Mouse (Mus musculus): ENCODE measurements at regions not wholly inside any gene's neighbourhood (a gene's known extent, or its start where the extent isn't known, plus 50 kb on each side); places are given as distances from the start of the nearest gene placed in this dataset.

GRCm38 (mm10) chr17:88201249-88201970 lies 136.3 kb upstream of the Fbxo11 start:
- 78% methylated on average over 12 of the region's 12 CpGs for WGBS
- Histone ChIP-seq H3K27me3 (replicated peaks) (no peaks in the 10 kb centered on the region), H3K4me3 (no peak overlapping the region), H3K9me3 (replicated peaks) (no peaks in the 10 kb centered on the region), H3K9ac (no peak overlapping the region), H3K4me1 (replicated peaks) (no peaks in the 10 kb centered on the region), H3K36me3 (no peaks in the 10 kb centered on the region), H3K4me2 (no peak overlapping the region), H3K27ac (ENCODE audit: poor library complexity, severe bottlenecking) (no peak overlapping the region)
- no peak for ATAC-seq (ENCODE audit: insufficient number of reproducible peaks, low FRiP score)

DNA sequence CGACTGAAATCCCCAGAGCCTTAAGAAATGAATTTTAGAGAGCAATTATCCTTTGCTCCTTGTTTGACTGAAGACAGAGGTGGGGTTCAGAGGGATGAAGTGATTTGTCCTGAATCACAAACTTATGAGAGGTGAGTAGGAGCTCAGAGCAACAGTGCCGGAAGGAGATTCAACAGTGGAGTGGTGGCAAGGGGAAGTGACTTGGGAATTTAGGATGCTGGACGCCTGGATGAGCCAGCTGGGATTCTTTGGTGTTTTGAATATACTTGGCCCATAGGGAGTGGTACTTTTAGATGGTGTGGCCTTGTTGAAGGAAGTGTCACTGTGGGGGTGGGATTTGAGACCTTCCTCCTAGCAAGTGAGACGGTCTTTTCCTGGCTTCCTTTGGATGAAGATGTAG lies 137.1 kb upstream of the Fbxo11 start:
- Histone ChIP-seq H3K9ac (no peak overlapping the region), H3K4me3 (no peak overlapping the region), H3K4me2 (no peak overlapping the region), H3K4me1 (replicated peaks) (no peaks in the 10 kb centered on the region), H3K9me3 (replicated peaks) (no peaks in the 10 kb centered on the region), H3K27me3 (replicated peaks) (no peaks in the 10 kb centered on the region), H3K27ac (ENCODE audit: poor library complexity, severe bottlenecking) (no peak overlapping the region), H3K36me3 (no peaks in the 10 kb centered on the region)
- 80% methylated on average over 4 of the region's 4 CpGs for WGBS
- no peak for ATAC-seq (ENCODE audit: insufficient number of reproducible peaks, low FRiP score)

- H3K4me2 ChIP-seq, result no peak overlapping the region
- H3K27ac ChIP-seq (ENCODE audit: poor library complexity, severe bottlenecking), result no peak overlapping the region
- 54% methylated on average over 1 of the region's 1 CpGs for WGBS
- no peaks in the 10 kb centered on the region for H3K4me1 ChIP-seq (replicated peaks)
- H3K4me3 ChIP-seq, result no peak overlapping the region
- no peak overlapping the region for H3K9ac ChIP-seq
- no peaks in the 10 kb centered on the region for H3K27me3 ChIP-seq (replicated peaks)
- no peak for ATAC-seq (ENCODE audit: insufficient number of reproducible peaks, low FRiP score)
- H3K9me3 ChIP-seq (replicated peaks), result no peaks in the 10 kb centered on the region
- H3K36me3 ChIP-seq, result no peaks in the 10 kb centered on the region
Measured at GRCm38 (mm10) chr17:88209565-88209964, 144.5 kb upstream of the Fbxo11 start.

- Histone ChIP-seq H3K27me3 (replicated peaks) (no peaks in the 10 kb centered on the region), H3K9me3 (replicated peaks) (no peaks in the 10 kb centered on the region), H3K9ac (no peak overlapping the region), H3K4me2 (no peak overlapping the region), H3K4me1 (replicated peaks) (no peaks in the 10 kb centered on the region), H3K36me3 (no peaks in the 10 kb centered on the region), H3K27ac (ENCODE audit: poor library complexity, severe bottlenecking) (no peak overlapping the region), H3K4me3 (no peak overlapping the region)
- WGBS, result 90% methylated on average over 7 of the region's 7 CpGs
- no peak for ATAC-seq (ENCODE audit: insufficient number of reproducible peaks, low FRiP score)
Measured at GRCm38 (mm10) chr17:88212121-88212520, 147.0 kb upstream of the Fbxo11 start.

DNA sequence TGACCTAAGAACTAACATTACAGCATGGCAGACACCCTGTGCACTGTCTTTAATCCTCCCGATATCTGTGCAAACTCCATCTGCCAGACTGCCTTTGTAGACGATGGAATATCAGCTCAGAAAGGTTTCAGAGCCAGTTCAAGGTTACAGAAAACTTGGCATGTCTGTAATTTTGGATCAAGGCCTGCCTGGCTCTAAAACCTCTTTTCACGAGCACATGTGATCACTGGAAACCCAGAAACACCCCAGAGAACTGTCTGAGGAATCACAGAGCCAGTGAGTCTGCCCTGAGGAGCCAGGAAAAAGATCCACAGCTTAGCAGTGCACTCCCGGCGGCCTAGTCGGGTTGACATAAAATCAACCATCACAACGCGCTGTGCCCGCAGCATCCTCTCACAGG lies 149.7 kb upstream of the Fbxo11 start:
- no peaks in the 10 kb centered on the region for H3K27me3 ChIP-seq (replicated peaks)
- 79% methylated on average over 9 of the region's 9 CpGs for WGBS
- no peak overlapping the region for H3K9ac ChIP-seq
- H3K4me3 ChIP-seq, result no peak overlapping the region
- no peak for ATAC-seq (ENCODE audit: insufficient number of reproducible peaks, low FRiP score)
- no peaks in the 10 kb centered on the region for H3K4me1 ChIP-seq (replicated peaks)
- no peaks in the 10 kb centered on the region for H3K9me3 ChIP-seq (replicated peaks)
- H3K36me3 ChIP-seq, result no peaks in the 10 kb centered on the region
- H3K27ac ChIP-seq (ENCODE audit: poor library complexity, severe bottlenecking), result no peak overlapping the region
- no peak overlapping the region for H3K4me2 ChIP-seq

DNA sequence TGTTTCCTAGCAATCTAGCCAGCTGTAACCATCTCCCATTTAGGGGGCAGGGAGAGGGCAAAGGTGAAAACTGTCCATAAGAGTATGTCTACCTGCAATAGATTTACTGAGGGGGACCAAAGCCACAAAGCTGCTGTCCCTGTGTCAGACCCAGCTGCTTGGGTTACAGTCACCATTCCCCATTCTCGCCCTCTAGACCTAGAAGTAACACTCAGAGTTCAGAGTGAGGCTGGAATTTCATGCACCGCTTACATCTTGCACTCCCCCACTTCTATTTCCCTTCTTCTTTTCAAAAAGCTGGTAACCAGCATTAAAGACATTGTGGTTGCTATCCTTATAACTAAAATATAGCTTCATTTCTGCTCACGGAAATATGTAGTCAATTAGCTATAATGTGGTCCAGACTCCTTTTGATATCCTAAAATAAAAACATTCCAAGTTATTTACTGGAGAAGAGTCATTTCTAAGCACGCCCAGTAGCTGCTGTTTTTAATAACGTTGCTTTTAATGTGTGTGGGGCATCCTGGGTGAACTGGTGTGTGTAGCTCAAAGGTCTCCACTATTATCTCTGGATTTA lies 157.4 kb upstream of the Fbxo11 start:
- 75% methylated on average over 5 of the region's 5 CpGs for WGBS
- no peak overlapping the region for H3K4me3 ChIP-seq
- ATAC-seq (ENCODE audit: insufficient number of reproducible peaks, low FRiP score), result no peak

GRCm38 (mm10) chr17:88240476-88240875 lies 175.4 kb upstream of the Fbxo11 start:
- H3K4me2 ChIP-seq, result no peak overlapping the region
- WGBS, result 79% methylated on average over 8 of the region's 8 CpGs

More for the DNA sequence above, 157.4 kb upstream of the Fbxo11 start:
- Histone ChIP-seq H3K36me3 (no peaks in the 10 kb centered on the region), H3K4me2 (no peak overlapping the region), H3K4me1 (replicated peaks) (no peaks in the 10 kb centered on the region), H3K9ac (no peak overlapping the region), H3K27ac (ENCODE audit: poor library complexity, severe bottlenecking) (no peak overlapping the region), H3K27me3 (replicated peaks) (no peaks in the 10 kb centered on the region), H3K9me3 (replicated peaks) (peaks cover 11% of the 10 kb centered on the region; the same call in 1 of the 2 replicates)

GRCm38 (mm10) chr17:88248625-88249024 lies 183.5 kb upstream of the Fbxo11 start:
- no peaks in the 10 kb centered on the region for H3K27me3 ChIP-seq (replicated peaks)
- no peak for ATAC-seq (ENCODE audit: insufficient number of reproducible peaks, low FRiP score)
- no peaks in the 10 kb centered on the region for H3K36me3 ChIP-seq
- peaks cover 3% of the 10 kb centered on the region; the same call in 1 of the 2 replicates for H3K4me1 ChIP-seq (replicated peaks)
- H3K4me2 ChIP-seq, result no peak overlapping the region
- H3K4me3 ChIP-seq, result no peak overlapping the region
- no peak overlapping the region for H3K9ac ChIP-seq
- no peaks in the 10 kb centered on the region for H3K9me3 ChIP-seq (replicated peaks)
- H3K27ac ChIP-seq (ENCODE audit: poor library complexity, severe bottlenecking), result no peak overlapping the region
- WGBS, result 40% methylated on average over 5 of the region's 5 CpGs

More at GRCm38 (mm10) chr17:88240476-88240875, 175.4 kb upstream of the Fbxo11 start:
- Histone ChIP-seq H3K36me3 (no peaks in the 10 kb centered on the region), H3K9ac (no peak overlapping the region), H3K27ac (ENCODE audit: poor library complexity, severe bottlenecking) (no peak overlapping the region), H3K4me1 (replicated peaks) (no peaks in the 10 kb centered on the region), H3K4me3 (no peak overlapping the region), H3K9me3 (replicated peaks) (peaks cover 15% of the 10 kb centered on the region), H3K27me3 (replicated peaks) (no peaks in the 10 kb centered on the region)
- no peak for ATAC-seq (ENCODE audit: insufficient number of reproducible peaks, low FRiP score)

DNA sequence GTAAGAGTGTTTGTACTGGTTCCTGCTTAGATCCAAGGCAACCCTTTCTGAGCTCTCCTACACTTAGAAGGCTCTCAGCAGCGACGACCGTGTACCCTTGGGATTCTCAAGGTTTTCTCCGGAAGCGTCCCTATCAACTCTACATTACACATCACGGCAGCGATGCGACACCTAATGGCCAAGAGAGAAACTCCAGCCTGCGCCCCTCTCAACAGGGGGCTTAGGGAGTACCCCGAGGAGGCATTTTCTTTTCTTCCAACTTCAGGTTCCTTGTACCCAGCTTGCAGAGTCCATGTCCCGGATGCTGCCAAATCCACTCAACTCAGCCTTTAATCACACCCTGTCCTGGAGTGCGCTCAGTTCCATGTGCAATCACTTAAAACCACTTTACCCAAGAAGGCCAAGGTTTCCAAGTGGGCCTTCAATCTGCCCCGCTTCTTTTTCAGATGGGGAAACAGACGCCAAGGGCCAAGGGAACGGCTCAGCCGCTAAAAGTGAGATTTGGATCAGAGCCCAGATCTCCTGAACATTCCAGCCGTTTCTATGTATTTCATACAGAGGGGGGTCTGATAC lies 186.9 kb upstream of the Fbxo11 start:
- peak overlapping the region; percentile 60 for H3K4me2 ChIP-seq
- 13% methylated on average over 17 of the region's 17 CpGs for WGBS
- peak overlapping the region; percentile 21; the same call in 1 of the 2 replicates for H3K4me3 ChIP-seq
- H3K9ac ChIP-seq, result 0 out of 2 replicates have a peak overlapping the region, but pooled peaks have one; percentile 11
- no peaks in the 10 kb centered on the region for H3K36me3 ChIP-seq
- no peak overlapping the region for H3K27ac ChIP-seq (ENCODE audit: poor library complexity, severe bottlenecking)
- H3K27me3 ChIP-seq (replicated peaks), result no peaks in the 10 kb centered on the region
- H3K4me1 ChIP-seq (replicated peaks), result peaks cover 6% of the 10 kb centered on the region; the same call in 1 of the 2 replicates
- peak; percentile 20; the same call in 1 of the 2 replicates for ATAC-seq (ENCODE audit: insufficient number of reproducible peaks, low FRiP score)
- no peaks in the 10 kb centered on the region for H3K9me3 ChIP-seq (replicated peaks)

- peak overlapping the region; percentile 84 for H3K9ac ChIP-seq
- H3K4me3 ChIP-seq, result peak overlapping the region; percentile 71
- ATAC-seq (ENCODE audit: insufficient number of reproducible peaks, low FRiP score), result peak; percentile 76
- H3K4me1 ChIP-seq (replicated peaks), result peaks cover 13% of the 10 kb centered on the region; the same call in 1 of the 2 replicates
- peak overlapping the region; percentile 74 for H3K27ac ChIP-seq (ENCODE audit: poor library complexity, severe bottlenecking)
- under 1% methylated on average over 40 of the region's 40 CpGs for WGBS
- H3K27me3 ChIP-seq (replicated peaks), result no peaks in the 10 kb centered on the region
- peak overlapping the region; percentile 91 for H3K4me2 ChIP-seq
- H3K9me3 ChIP-seq (replicated peaks), result no peaks in the 10 kb centered on the region
- no peaks in the 10 kb centered on the region for H3K36me3 ChIP-seq
Measured at GRCm38 (mm10) chr17:88255744-88256598, 184.5 kb upstream of the Foxn2 start.
